Mouse (Mus musculus): ENCODE measurements around the gene 9230113P08Rik. TPM values are rescaled to one million over a fixed set of nuclear protein-coding genes. Genes with fewer than 3 reads are reported as not detected.

9230113P08Rik gene
- polyA plus RNA-seq (2017; shearing (Covaris generic)), result not detected

DNA sequence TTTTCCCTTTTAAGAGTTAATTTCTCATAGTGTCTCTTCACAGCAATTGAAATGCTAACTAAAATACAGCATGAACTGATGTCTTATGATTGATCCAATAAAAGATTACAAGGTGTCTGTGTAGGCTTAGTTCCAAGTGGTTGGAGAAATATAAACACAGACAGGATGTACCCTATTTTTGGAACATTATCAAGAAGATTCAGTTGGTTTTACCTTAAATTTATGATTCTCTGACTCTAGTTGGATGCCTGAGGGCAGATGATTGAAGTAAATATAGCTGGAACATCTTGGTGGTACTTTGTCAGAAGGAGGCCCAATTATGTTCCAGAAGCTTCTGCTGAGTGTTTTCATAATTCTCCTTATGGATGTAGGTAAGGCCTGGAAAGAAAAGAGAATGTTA is at the start of gene 9230113P08Rik:
Gene 9230113P08Rik, plus strand, starts transcription at position 301 of the 400 bp plus-strand sequence.

Other genes with a start within 250 kb of the 9230113P08Rik start
- gene Pate1, start 221.0 kb upstream of the 9230113P08Rik start, polyA plus RNA-seq (2017; shearing (Covaris generic)), result under 1 TPM; 0.16 TPM
- not detected for gene Gm17677, start 167.4 kb upstream of the 9230113P08Rik start, polyA plus RNA-seq (2017; shearing (Covaris generic))
- not detected for gene Gm17727, start 130.3 kb upstream of the 9230113P08Rik start, polyA plus RNA-seq (2017; shearing (Covaris generic))
- not detected for gene Gm27235, start 118.3 kb upstream of the 9230113P08Rik start, polyA plus RNA-seq (2017; shearing (Covaris generic))
- not detected for gene D730048I06Rik, start 118.3 kb upstream of the 9230113P08Rik start, polyA plus RNA-seq (2017; shearing (Covaris generic))
- not detected for gene 9230110F15Rik, start 64.3 kb upstream of the 9230113P08Rik start, polyA plus RNA-seq (2017; shearing (Covaris generic))
- not detected for gene Gm5916, start 220.4 kb downstream of the 9230113P08Rik start, polyA plus RNA-seq (2017; shearing (Covaris generic))

All from activated CD4-positive, CD25-positive, alpha-beta regulatory T cell (primary cell).